Mouse (Mus musculus): ENCODE data around the gene Hoxa10.

DNA sequence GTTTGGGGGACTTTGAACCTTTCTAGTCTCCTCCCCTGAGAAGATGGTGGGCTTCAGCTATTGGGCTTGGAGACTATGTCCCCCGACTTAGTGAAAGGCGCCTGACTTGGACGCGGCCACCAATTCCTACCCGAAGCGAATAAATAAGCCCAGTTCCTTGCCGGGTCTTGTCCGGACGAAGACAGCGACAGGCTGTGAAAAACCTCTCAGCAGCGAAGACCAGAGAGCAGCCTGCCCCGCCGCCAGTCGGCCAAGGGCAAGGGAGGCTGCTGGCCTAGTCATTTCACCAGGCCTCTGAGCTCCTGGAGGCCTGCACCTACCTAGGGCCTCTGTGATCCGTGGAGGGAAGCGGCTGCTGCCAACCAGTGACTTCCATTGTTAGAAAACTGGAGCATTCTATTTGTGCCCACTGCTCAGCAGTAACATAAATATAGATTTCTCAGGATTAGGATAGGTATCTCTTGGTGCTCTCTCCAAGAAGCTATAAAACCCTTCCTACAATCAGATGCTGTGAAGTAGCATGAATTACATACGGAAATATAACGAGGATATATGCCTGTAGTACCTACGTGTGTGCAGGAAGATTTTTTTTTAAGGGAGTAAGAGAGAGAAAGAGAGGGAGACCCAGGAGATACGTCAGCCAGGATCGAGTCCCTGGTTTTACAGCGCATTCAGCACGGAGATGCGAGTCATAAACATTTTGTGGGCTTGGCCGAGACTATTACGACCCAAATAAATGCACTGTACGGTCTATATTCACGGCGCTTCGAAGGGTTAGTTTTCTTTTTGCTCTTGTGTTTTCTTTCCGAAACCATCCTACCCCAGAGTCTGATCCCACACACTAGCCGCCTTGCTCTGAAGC is 20.4 kb downstream of the Hoxa10 start:
- TF ChIP-seq CTCF (IDR thresholded peaks at IDR 0.05; ENCODE audit: low read depth, low read length) (no peak), POLR2A (IDR thresholded peaks at IDR 0.05; ENCODE audit: borderline replicate concordance, low read depth, low read length) (no peak)

All from bone marrow macrophage, adult 2 months (primary cell).